Mouse (Mus musculus) embryonic fibroblast, embryonic 13.5 days (primary cell): ENCODE data around the gene Ulk1.

Source experiments
- CTCF ChIP-seq: IDR thresholded peaks from 2 replicates; pipeline ENCODE4 v1.5.1; 2011; ENCODE audit warnings: mild to moderate bottlenecking, control low read depth, low read length, moderate library complexity, borderline replicate concordance; ENCODE audit not compliant: insufficient read depth
- POLR2A ChIP-seq: IDR thresholded peaks from 2 replicates; pipeline ENCODE4 v1.6.1; 2011; ENCODE audit warnings: low read depth, mild to moderate bottlenecking, control low read depth, low read length, moderate library complexity

- no peak for TF ChIP-seq CTCF
- peak; percentile 98 for TF ChIP-seq POLR2A
Observed at GRCm38 (mm10) chr5:110809667-110810325, at the start of gene Ulk1.
